10 mouse cellular contexts compared by ENCODE assay signal in the genomic region with DNA sequence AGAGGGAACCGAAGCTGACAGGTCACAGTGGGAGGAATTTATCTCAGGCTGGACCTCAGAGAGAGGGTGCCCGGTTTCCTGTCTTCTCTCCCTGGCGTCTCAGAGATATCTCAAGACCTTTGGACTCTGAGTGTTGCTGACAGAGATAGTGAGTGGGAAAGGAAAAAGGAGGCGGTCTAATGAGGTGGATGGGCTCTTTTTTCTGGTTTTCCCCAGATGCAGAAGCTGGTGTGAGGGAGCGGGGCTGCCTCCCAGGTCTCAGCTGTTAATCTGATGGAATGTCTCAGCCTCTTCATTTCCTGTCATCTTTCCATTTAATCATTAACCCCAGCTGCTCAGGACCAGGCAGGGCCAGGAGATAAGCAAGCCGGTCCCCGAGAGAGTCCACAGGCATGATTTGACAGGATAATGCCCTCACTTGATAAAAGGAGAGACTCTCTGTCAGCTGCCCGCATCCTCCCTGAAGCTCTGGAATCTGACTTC.
DNase-seq lines count a peak whose midpoint lies in the region; ATAC-seq lines count a peak whose summit lies in the region.
"Had no signal": no experiment of that assay in that cellular context is flagged by ENCODE, and none has a peak within 500 bp of the region (broad histone marks: within the 10 kb centered on the region; RNA-seq: fewer than 3 reads in every experiment).

No protein-coding gene starts in this region.

- H3K4me3 ChIP-seq in hindbrain, embryonic 11.5 days (ENCODE audit: low read depth, low read length) = no peak overlapping the region
- H3K4me3 ChIP-seq in hindbrain, embryonic 10.5 days = no peak overlapping the region
- H3K4me3 ChIP-seq in kidney, embryonic 16.5 days (ENCODE audit: low read length) = no peak overlapping the region
- no peak overlapping the region for H3K4me3 ChIP-seq in midbrain, embryonic 16.5 days (ENCODE audit: low read depth, low read length)
- H3K4me3 ChIP-seq: forebrain, embryonic 13.5 days had no signal

- H3K9me3 ChIP-seq in hindbrain, embryonic 11.5 days (ENCODE audit: control insufficient read depth, low read length) = no peaks in the 10 kb centered on the region
- H3K9me3 ChIP-seq in hindbrain, embryonic 10.5 days = no peaks in the 10 kb centered on the region
- no peaks in the 10 kb centered on the region; the same call in 1 of the 2 replicates for H3K9me3 ChIP-seq in kidney, embryonic 16.5 days (ENCODE audit: low read length)
- H3K9me3 ChIP-seq in midbrain, embryonic 16.5 days (replicated peaks; ENCODE audit: control insufficient read depth, low read length, poor library complexity, severe bottlenecking) = no peaks in the 10 kb centered on the region
- H3K9me3 ChIP-seq: forebrain, embryonic 13.5 days had no signal

- H3K27ac ChIP-seq in hindbrain, embryonic 11.5 days (ENCODE audit: low read depth, low read length) = no peak overlapping the region
- H3K27ac ChIP-seq in hindbrain, embryonic 10.5 days = no peak overlapping the region
- peak overlapping the region; percentile 17; the same call in 1 of the 2 replicates for H3K27ac ChIP-seq in kidney, embryonic 16.5 days (ENCODE audit: low read length)
- no peak overlapping the region for H3K27ac ChIP-seq in midbrain, embryonic 16.5 days (ENCODE audit: low read length)
- H3K27ac ChIP-seq: forebrain, embryonic 13.5 days had no signal

- H3K4me1 ChIP-seq in hindbrain, embryonic 11.5 days (replicated peaks; ENCODE audit: control insufficient read depth, insufficient read depth, low read length) = no peaks in the 10 kb centered on the region
- peaks cover 23% of the 10 kb centered on the region for H3K4me1 ChIP-seq in hindbrain, embryonic 10.5 days (replicated peaks)
- peaks cover 32% of the 10 kb centered on the region for H3K4me1 ChIP-seq in kidney, embryonic 16.5 days (ENCODE audit: insufficient read depth, low read length)
- H3K4me1 ChIP-seq in midbrain, embryonic 16.5 days (ENCODE audit: control insufficient read depth, insufficient read depth, low read length) = peaks cover 18% of the 10 kb centered on the region

- ATAC-seq in hindbrain, embryonic 11.5 days (ENCODE audit: low FRiP score) = peak; percentile 81
- ATAC-seq in kidney, embryonic 16.5 days (ENCODE audit: low FRiP score, low TSS enrichment) = peak; percentile 73
- peak; percentile 58; the same call in 1 of the 2 replicates for ATAC-seq in midbrain, embryonic 16.5 days
- ATAC-seq: forebrain, embryonic 13.5 days had no signal

- H3K9ac ChIP-seq in hindbrain, embryonic 11.5 days (ENCODE audit: low read depth, low read length) = no peak overlapping the region
- H3K9ac ChIP-seq in kidney, embryonic 16.5 days (replicated peaks; ENCODE audit: low read length) = no peak overlapping the region
- H3K9ac ChIP-seq in midbrain, embryonic 16.5 days (ENCODE audit: low read depth, low read length) = 0 out of 2 replicates have a peak overlapping the region, but pooled peaks have one; percentile 1
- H3K9ac ChIP-seq: forebrain, embryonic 13.5 days had no signal

- WGBS in hindbrain, embryonic 11.5 days = 57% methylated on average over 8 of the region's 8 CpGs
- WGBS in hindbrain, embryonic 10.5 days = 71% methylated on average over 8 of the region's 8 CpGs
- 23% methylated on average over 8 of the region's 8 CpGs for WGBS in kidney, embryonic 16.5 days
- WGBS in midbrain, embryonic 16.5 days = 39% methylated on average over 8 of the region's 8 CpGs

- no peak overlapping the region for H3K4me2 ChIP-seq in hindbrain, embryonic 11.5 days (replicated peaks; ENCODE audit: low read depth, low read length)
- H3K4me2 ChIP-seq in kidney, embryonic 16.5 days (replicated peaks; ENCODE audit: low read depth, low read length) = peak overlapping the region; percentile 16
- no peak overlapping the region for H3K4me2 ChIP-seq in midbrain, embryonic 16.5 days (ENCODE audit: low read length)
- H3K4me2 ChIP-seq: forebrain, embryonic 13.5 days had no signal

- no peaks in the 10 kb centered on the region for H3K36me3 ChIP-seq in hindbrain, embryonic 11.5 days (ENCODE audit: control insufficient read depth, insufficient read depth, low read length)
- H3K36me3 ChIP-seq in hindbrain, embryonic 10.5 days = no peaks in the 10 kb centered on the region
- H3K36me3 ChIP-seq in kidney, embryonic 16.5 days (ENCODE audit: insufficient read depth, low read length) = no peaks in the 10 kb centered on the region
- H3K36me3 ChIP-seq in midbrain, embryonic 16.5 days (ENCODE audit: control insufficient read depth, insufficient read depth, low read length) = no peaks in the 10 kb centered on the region

- peak; percentile 26 for DNase-seq in hindbrain, embryonic 11.5 days (ENCODE audit: low spot score)
- no peak for DNase-seq in hindbrain, embryonic 10.5 days (ENCODE audit: low spot score)
- DNase-seq in c-Kit-positive CD71-positive TER-119-positive erythroid progenitor cells, embryonic 14.5 days (ENCODE audit: low spot score) = peak; percentile 58
- no peak for DNase-seq in adrenal gland, postnatal 10 days
- no peak for DNase-seq in thymus, postnatal 14 days
- DNase-seq in ovary, adult 18-20 months (ENCODE audit: low spot score) = no peak
- DNase-seq: layer of hippocampus, adult 9-11 months had no signal

- H3K27me3 ChIP-seq in hindbrain, embryonic 11.5 days (ENCODE audit: control insufficient read depth, insufficient read depth, low read length) = no peaks in the 10 kb centered on the region
- H3K27me3 ChIP-seq in hindbrain, embryonic 10.5 days (ENCODE audit: insufficient read depth, poor library complexity, severe bottlenecking) = no peaks in the 10 kb centered on the region; the same call in 1 of the 2 replicates
- no peaks in the 10 kb centered on the region for H3K27me3 ChIP-seq in kidney, embryonic 16.5 days (ENCODE audit: insufficient read depth, low read length)
- no peaks in the 10 kb centered on the region for H3K27me3 ChIP-seq in midbrain, embryonic 16.5 days (ENCODE audit: control insufficient read depth, insufficient read depth, low read depth, low read length)
- H3K27me3 ChIP-seq: forebrain, embryonic 13.5 days had no signal

Comparison
In these comparisons a context has a peak if more than half of its experiments do, and no peak if none do; other contexts are left out.
1. DNase-seq: peak in hindbrain, embryonic 11.5 days (single experiment) and c-Kit-positive CD71-positive TER-119-positive erythroid progenitor cells, embryonic 14.5 days (single experiment); none in hindbrain, embryonic 10.5 days (single experiment), adrenal gland, postnatal 10 days (single experiment), thymus, postnatal 14 days (single experiment) and ovary, adult 18-20 months (single experiment).
2. Peak in every context shown above with its lines, with median percentiles within 50 percentile points of each other: ATAC-seq.